Mouse (Mus musculus): ENCODE measurements around the gene Cacna1b. TPM values are rescaled to one million over a fixed set of nuclear protein-coding genes. Genes with fewer than 3 reads are reported as not detected.

The Cacna1b gene
- total RNA-seq, 1 experiment = 2.4 TPM

DNA sequence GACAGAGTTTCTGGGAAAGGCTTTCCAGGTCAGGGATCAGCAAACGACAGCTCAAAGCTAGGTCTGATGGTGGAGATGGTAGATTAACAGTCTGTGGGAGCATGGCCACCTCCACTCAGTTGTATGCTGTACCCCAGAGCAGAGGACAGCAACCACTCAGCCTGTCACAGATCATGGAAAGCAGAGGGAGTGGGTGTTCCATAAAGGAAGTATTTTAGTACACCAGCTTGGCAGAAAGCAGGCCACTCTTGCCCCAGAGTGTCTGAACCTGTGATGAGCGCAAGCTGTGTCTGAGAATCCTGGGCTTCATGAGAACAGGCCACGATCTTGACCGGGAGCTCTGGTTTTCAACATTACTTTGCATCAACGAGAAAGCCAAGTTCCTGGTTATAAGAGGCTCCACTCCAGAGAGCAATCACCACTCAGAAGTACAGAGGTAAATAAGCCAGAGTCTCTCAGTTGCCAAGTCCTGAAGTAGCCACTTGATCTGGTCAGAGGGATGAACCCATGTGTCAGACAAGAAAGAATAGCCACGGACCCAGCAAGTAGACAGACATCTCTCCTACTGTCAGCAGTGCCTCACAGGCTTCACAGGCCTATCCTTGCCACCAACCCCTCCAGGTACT lies 103.7 kb downstream of the Cacna1b start:
- peaks cover 0 to 2% of the 10 kb centered on the region in 2 experiments; a peak in 1 of 4 replicates for H3K4me1 ChIP-seq (ENCODE audit: control insufficient read depth in 2 of 2, insufficient read depth in 2 of 2, low read length in 2 of 2, poor library complexity in 1 of 2)
- no peaks in the 10 kb centered on the region for H3K9me3 ChIP-seq (ENCODE audit: control insufficient read depth, insufficient read depth, low read depth, low read length)
- in situ Hi-C loops (cut with MboI; ENCODE audit: low sequenced_read_pairs in 2 of 2, unreplicated experiment in 2 of 2) = no loop called here
- H3K4me3 ChIP-seq (ENCODE audit: insufficient read depth in 1 of 2, low read depth in 1 of 2, low read length in 2 of 2, poor library complexity in 1 of 2, severe bottlenecking in 1 of 2) = no peak overlapping the region
- no peak for DNase-seq (ENCODE audit: low read depth, low spot score)
- TF ChIP-seq MAFK (IDR thresholded peaks at IDR 0.05; ENCODE audit: insufficient read depth, low read depth, low read length) (no peak), ZC3H11A (IDR thresholded peaks at IDR 0.05; ENCODE audit: borderline replicate concordance, low read depth, low read length) (no peak), CHD2 (IDR thresholded peaks at IDR 0.05; ENCODE audit: low read depth, low read length) (no peak)
- no peaks in the 10 kb centered on the region for H3K36me3 ChIP-seq (ENCODE audit: control insufficient read depth, insufficient read depth, low read length, poor library complexity, severe bottlenecking)
- H3K27ac ChIP-seq (ENCODE audit: insufficient read depth, low read depth, low read length, poor library complexity, severe bottlenecking) = no peak overlapping the region
- no peak overlapping the region for H3K9ac ChIP-seq (ENCODE audit: insufficient read depth, low read depth, low read length, poor library complexity, severe bottlenecking)

DNA sequence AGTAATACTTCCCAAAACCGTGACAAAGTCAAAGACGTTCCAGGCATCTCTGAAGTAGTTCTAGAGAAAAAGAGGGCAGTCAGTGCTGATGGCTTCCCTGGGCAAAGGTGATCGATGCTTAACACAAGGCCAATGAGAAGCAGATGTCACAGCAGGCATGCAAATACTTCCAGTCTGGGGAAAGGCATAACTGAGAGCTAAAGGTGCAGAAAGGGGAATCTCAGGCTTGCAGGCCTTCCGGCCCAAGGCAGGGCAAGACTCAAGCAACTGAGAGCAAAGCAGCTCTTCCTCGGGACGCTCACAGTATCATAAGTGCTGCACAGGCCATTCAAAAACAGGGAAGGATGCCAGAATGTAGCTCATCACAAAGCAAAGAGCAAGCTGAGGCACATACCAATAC lies 114.4 kb downstream of the Cacna1b start:
- no peak for TF ChIP-seq HCFC1 (IDR thresholded peaks at IDR 0.05; ENCODE audit: borderline replicate concordance, insufficient read depth, low read length)
- TF ChIP-seq CHD2 (IDR thresholded peaks at IDR 0.05; ENCODE audit: low read depth, low read length) = no peak
- no peak for TF ChIP-seq MAFK (IDR thresholded peaks at IDR 0.05; ENCODE audit: insufficient read depth, low read depth, low read length)
- no peak for TF ChIP-seq ZC3H11A (IDR thresholded peaks at IDR 0.05; ENCODE audit: borderline replicate concordance, low read depth, low read length)
- no peak for TF ChIP-seq ZNF384 (IDR thresholded peaks at IDR 0.05; ENCODE audit: low read depth, low read length)
- no peak overlapping the region for H3K9ac ChIP-seq (ENCODE audit: insufficient read depth, low read depth, low read length, poor library complexity, severe bottlenecking)
- H3K36me3 ChIP-seq (ENCODE audit: control insufficient read depth, insufficient read depth, low read length, poor library complexity, severe bottlenecking) = no peaks in the 10 kb centered on the region
- DNase-seq (ENCODE audit: low read depth, low spot score) = no peak
- no peaks in the 10 kb centered on the region for H3K9me3 ChIP-seq (ENCODE audit: control insufficient read depth, insufficient read depth, low read depth, low read length)
- no peak overlapping the region for H3K4me3 ChIP-seq (ENCODE audit: insufficient read depth in 1 of 2, low read depth in 1 of 2, low read length in 2 of 2, poor library complexity in 1 of 2, severe bottlenecking in 1 of 2)
- no peak overlapping the region for H3K27ac ChIP-seq (ENCODE audit: insufficient read depth, low read depth, low read length, poor library complexity, severe bottlenecking)
- in situ Hi-C loops (cut with MboI; ENCODE audit: low sequenced_read_pairs in 2 of 2, unreplicated experiment in 2 of 2) = no loop called here
- no peaks in the 10 kb centered on the region for H3K4me1 ChIP-seq (ENCODE audit: control insufficient read depth in 2 of 2, insufficient read depth in 2 of 2, low read length in 2 of 2, poor library complexity in 1 of 2)

DNA sequence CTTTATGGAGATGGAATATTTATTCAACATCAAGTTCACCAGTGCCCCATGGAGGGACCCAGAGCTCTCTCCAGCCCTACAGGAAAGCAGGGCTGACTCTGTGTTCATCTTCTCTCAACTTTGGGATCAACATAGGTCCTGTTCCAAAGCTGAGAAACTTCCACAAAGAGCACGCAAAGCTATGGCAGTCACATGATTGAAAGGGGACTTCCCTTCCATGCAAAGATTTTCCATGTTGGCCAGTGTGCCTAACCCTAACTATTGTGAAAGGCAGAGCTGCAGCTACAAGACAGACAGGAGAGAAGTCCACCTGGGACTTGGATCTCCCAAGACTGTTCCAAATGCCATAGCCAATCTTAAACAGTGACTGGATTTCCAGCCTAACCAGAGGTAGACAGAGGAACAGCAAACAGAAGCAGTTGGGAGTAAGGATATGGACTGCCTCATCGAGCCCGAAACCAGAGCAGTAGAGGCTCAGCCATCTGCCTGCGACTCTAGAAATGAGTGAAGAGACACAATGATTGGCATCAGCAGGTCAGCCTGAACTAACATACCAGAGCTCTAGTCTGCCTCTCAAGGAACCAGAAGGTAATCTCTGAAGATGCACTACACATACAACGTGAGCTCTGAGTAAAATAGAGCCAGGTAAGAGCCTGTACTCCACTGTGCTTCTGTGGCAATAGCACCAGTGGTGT lies 116.4 kb downstream of the Cacna1b start:
- in situ Hi-C loops (cut with MboI; ENCODE audit: low sequenced_read_pairs in 2 of 2, unreplicated experiment in 2 of 2) = no loop called here
- Histone ChIP-seq H3K4me1 (ENCODE audit: control insufficient read depth in 2 of 2, insufficient read depth in 2 of 2, low read length in 2 of 2, poor library complexity in 1 of 2) (peaks cover 0 to 2% of the 10 kb centered on the region in 2 experiments; a peak in 1 of 4 replicates), H3K9me3 (ENCODE audit: control insufficient read depth, insufficient read depth, low read depth, low read length) (no peaks in the 10 kb centered on the region), H3K27ac (ENCODE audit: insufficient read depth, low read depth, low read length, poor library complexity, severe bottlenecking) (no peak overlapping the region), H3K4me3 (ENCODE audit: insufficient read depth in 1 of 2, low read depth in 1 of 2, low read length in 2 of 2, poor library complexity in 1 of 2, severe bottlenecking in 1 of 2) (no peak overlapping the region), H3K9ac (ENCODE audit: insufficient read depth, low read depth, low read length, poor library complexity, severe bottlenecking) (no peak overlapping the region), H3K36me3 (ENCODE audit: control insufficient read depth, insufficient read depth, low read length, poor library complexity, severe bottlenecking) (no peaks in the 10 kb centered on the region)
- TF ChIP-seq MAFK (IDR thresholded peaks at IDR 0.05; ENCODE audit: insufficient read depth, low read depth, low read length) (no peak), ZNF384 (IDR thresholded peaks at IDR 0.05; ENCODE audit: low read depth, low read length) (no peak), HCFC1 (IDR thresholded peaks at IDR 0.05; ENCODE audit: borderline replicate concordance, insufficient read depth, low read length) (no peak), ZC3H11A (IDR thresholded peaks at IDR 0.05; ENCODE audit: borderline replicate concordance, low read depth, low read length) (no peak), CHD2 (IDR thresholded peaks at IDR 0.05; ENCODE audit: low read depth, low read length) (no peak)
- no peak for DNase-seq (ENCODE audit: low read depth, low spot score)

DNA sequence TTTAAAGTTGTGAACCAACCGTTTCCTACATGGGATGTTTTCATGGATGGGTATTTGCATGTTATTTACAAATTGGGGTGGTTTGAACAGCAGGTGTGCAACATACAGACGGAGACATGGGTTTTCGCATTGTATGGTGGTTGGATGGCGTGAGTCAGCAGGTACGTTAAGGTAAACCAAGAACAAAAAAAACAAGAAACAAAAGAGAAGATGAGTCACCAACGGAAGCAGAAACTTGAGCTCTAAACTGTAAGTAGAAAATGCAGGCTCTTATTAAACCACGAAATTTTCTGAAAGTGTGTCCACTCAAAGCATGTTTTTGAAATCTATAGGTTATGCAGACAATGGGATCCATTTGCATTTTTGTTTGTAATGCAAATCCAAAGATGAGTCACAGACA lies 120.1 kb downstream of the Cacna1b start:
- H3K27ac ChIP-seq (ENCODE audit: insufficient read depth, low read depth, low read length, poor library complexity, severe bottlenecking) = no peak overlapping the region
- H3K36me3 ChIP-seq (ENCODE audit: control insufficient read depth, insufficient read depth, low read length, poor library complexity, severe bottlenecking) = no peaks in the 10 kb centered on the region
- in situ Hi-C loops (cut with MboI; ENCODE audit: low sequenced_read_pairs in 2 of 2, unreplicated experiment in 2 of 2) = no loop called here
- peaks cover 0 to 2% of the 10 kb centered on the region in 2 experiments; a peak in 1 of 4 replicates for H3K4me1 ChIP-seq (ENCODE audit: control insufficient read depth in 2 of 2, insufficient read depth in 2 of 2, low read length in 2 of 2, poor library complexity in 1 of 2)
- no peak for DNase-seq (ENCODE audit: low read depth, low spot score)
- no peak overlapping the region for H3K4me3 ChIP-seq (ENCODE audit: insufficient read depth in 1 of 2, low read depth in 1 of 2, low read length in 2 of 2, poor library complexity in 1 of 2, severe bottlenecking in 1 of 2)
- no peaks in the 10 kb centered on the region for H3K9me3 ChIP-seq (ENCODE audit: control insufficient read depth, insufficient read depth, low read depth, low read length)
- no peak overlapping the region for H3K9ac ChIP-seq (ENCODE audit: insufficient read depth, low read depth, low read length, poor library complexity, severe bottlenecking)
- TF ChIP-seq HCFC1 (IDR thresholded peaks at IDR 0.05; ENCODE audit: borderline replicate concordance, insufficient read depth, low read length) (no peak), ZC3H11A (IDR thresholded peaks at IDR 0.05; ENCODE audit: borderline replicate concordance, low read depth, low read length) (no peak), CHD2 (IDR thresholded peaks at IDR 0.05; ENCODE audit: low read depth, low read length) (no peak), MAFK (IDR thresholded peaks at IDR 0.05; ENCODE audit: insufficient read depth, low read depth, low read length) (no peak), ZNF384 (IDR thresholded peaks at IDR 0.05; ENCODE audit: low read depth, low read length) (no peak)

Data from ES-E14 (cell line).